Mouse (Mus musculus) E14TG2a.4 (cell line): ENCODE data around the gene Strip1.

Experiments used
- CTCF ChIP-seq: conservative IDR thresholded peaks from 2 replicates; pipeline ENCODE4 v1.5.1; 2014; ENCODE audit warnings: low read length
- NANOG ChIP-seq: IDR thresholded peaks from 2 replicates; pipeline ENCODE4 v1.6.1; 2014; ENCODE audit warnings: borderline replicate concordance, low read length, mixed read lengths

- TF ChIP-seq CTCF, result no peak
- no peak for TF ChIP-seq NANOG
Observed at GRCm38 (mm10) chr3:107562591-107562990, 68.9 kb downstream of the Strip1 start.
